In the genomic region with DNA sequence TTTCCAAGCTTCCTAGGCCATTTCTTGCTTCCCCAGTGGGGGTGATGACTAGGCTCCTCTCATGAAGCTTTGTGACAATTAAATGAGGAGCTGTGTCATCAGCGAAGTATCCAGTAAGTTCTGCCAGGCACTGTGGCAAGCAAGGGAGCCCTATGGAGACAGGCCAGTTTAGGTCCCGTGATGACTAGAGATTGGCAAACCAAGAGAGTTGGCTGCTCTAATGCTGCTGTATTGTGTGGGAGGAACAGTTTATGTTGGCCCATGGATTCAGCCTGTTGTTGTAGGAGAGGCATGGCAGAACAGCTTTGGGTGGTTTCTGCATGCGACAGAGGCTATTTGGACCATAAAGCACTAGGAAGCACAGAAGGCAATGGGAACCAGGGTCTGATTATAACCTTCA, we compare ENCODE assay signal across 12 mouse cellular contexts.
DNase-seq lines count a peak whose midpoint lies in the region; ATAC-seq and TF ChIP-seq lines count a peak whose summit lies in the region.
"Had no signal": no experiment of that assay in that cellular context is flagged by ENCODE, and none has a peak within 500 bp of the region (broad histone marks: within the 10 kb centered on the region; RNA-seq: fewer than 3 reads in every experiment).

No protein-coding gene starts in this region.

- no peak for TF ChIP-seq EP300 in liver, postnatal 0 days (IDR thresholded peaks at IDR 0.05; ENCODE audit: low read depth)

- no peaks in the 10 kb centered on the region for H3K36me3 ChIP-seq in liver, postnatal 0 days (replicated peaks; ENCODE audit: insufficient read depth, low read length)
- H3K36me3 ChIP-seq: hindbrain, embryonic 10.5 days; limb, embryonic 15.5 days had no signal

- H3K27ac ChIP-seq in layer of hippocampus, adult 2 months: no peak overlapping the region
- no peak overlapping the region for H3K27ac ChIP-seq in liver, postnatal 0 days (ENCODE audit: low read depth)
- H3K27ac ChIP-seq: hindbrain, embryonic 10.5 days; kidney, postnatal 0 days; limb, embryonic 15.5 days had no signal

- H3K27me3 ChIP-seq in liver, postnatal 0 days (ENCODE audit: insufficient read depth, low read length): no peaks in the 10 kb centered on the region
- H3K27me3 ChIP-seq: limb, embryonic 15.5 days had no signal

- H3K9ac ChIP-seq in liver, postnatal 0 days (replicated peaks): no peak overlapping the region

- WGBS in liver, postnatal 0 days (ENCODE audit: insufficient replicate concordance): 92% methylated on average over 3 of the region's 3 CpGs

- no peaks in the 10 kb centered on the region for H3K4me1 ChIP-seq in liver, postnatal 0 days (ENCODE audit: insufficient read depth)
- H3K4me1 ChIP-seq: hindbrain, embryonic 10.5 days; limb, embryonic 15.5 days had no signal

- ATAC-seq in liver, postnatal 0 days: no peak
- ATAC-seq in monocyte, adult 5-6 weeks (replicated peaks; ENCODE audit: insufficient number of reproducible peaks, low FRiP score, low TSS enrichment, poor library complexity, severe bottlenecking): no peak

- TF ChIP-seq CTCF in layer of hippocampus, adult 2 months (conservative IDR thresholded peaks at IDR 0.05): no peak
- no peak for TF ChIP-seq CTCF in liver, postnatal 0 days (IDR thresholded peaks at IDR 0.05; ENCODE audit: low read depth)

- H3K4me2 ChIP-seq in liver, postnatal 0 days (ENCODE audit: low read depth, low read length): no peak overlapping the region
- H3K4me2 ChIP-seq: limb, embryonic 15.5 days had no signal

- peak; percentile 60 to 62 for DNase-seq in cerebellum, postnatal 10 days
- no peak for DNase-seq in cerebellum, postnatal 36 days
- peak; percentile 6 to 57 for DNase-seq in urinary bladder, postnatal 36 days (ENCODE audit: low spot score in 2 of 2)
- no peak for DNase-seq in urinary bladder, postnatal 10 days (ENCODE audit: low spot score)
- DNase-seq in layer of hippocampus, adult 2 months (ENCODE audit: low spot score in 2 of 2): peak; percentile 30 to 42
- no peak for DNase-seq in thymus, postnatal 14 days
- no peak for DNase-seq in liver, postnatal 0 days
- DNase-seq: cerebellum, adult 2 months had no signal

- no peaks in the 10 kb centered on the region for H3K9me3 ChIP-seq in liver, postnatal 0 days (ENCODE audit: low read length)
- H3K9me3 ChIP-seq: hindbrain, embryonic 10.5 days; limb, embryonic 15.5 days had no signal

- no peak overlapping the region for H3K4me3 ChIP-seq in layer of hippocampus, adult 2 months
- H3K4me3 ChIP-seq in liver, postnatal 0 days (ENCODE audit: low read depth, low read length): no peak overlapping the region
- H3K4me3 ChIP-seq: hindbrain, embryonic 10.5 days; limb, embryonic 15.5 days had no signal

Comparison
In these comparisons a context has a peak if more than half of its experiments do, and no peak if none do; other contexts are left out.
1. DNase-seq: peak in cerebellum, postnatal 10 days (2 of 2), urinary bladder, postnatal 36 days (2 of 2) and layer of hippocampus, adult 2 months (2 of 2); none in cerebellum, postnatal 36 days (0 of 2), urinary bladder, postnatal 10 days (single experiment), thymus, postnatal 14 days (single experiment) and liver, postnatal 0 days (single experiment).